Mouse (Mus musculus): ENCODE results near the gene Dolk. TPM values are rescaled to one million over a fixed set of nuclear protein-coding genes. Genes with fewer than 3 reads are reported as not detected.
A peak's percentile ranks its signal among the peaks of the same experiment; 100 is the strongest.

The Dolk gene
- 11.7 and 12.4 TPM in 2 replicates for polyA plus RNA-seq (2015; fragmentation: Nextera tagmentation; extraction: Ambion mirVana)

DNA sequence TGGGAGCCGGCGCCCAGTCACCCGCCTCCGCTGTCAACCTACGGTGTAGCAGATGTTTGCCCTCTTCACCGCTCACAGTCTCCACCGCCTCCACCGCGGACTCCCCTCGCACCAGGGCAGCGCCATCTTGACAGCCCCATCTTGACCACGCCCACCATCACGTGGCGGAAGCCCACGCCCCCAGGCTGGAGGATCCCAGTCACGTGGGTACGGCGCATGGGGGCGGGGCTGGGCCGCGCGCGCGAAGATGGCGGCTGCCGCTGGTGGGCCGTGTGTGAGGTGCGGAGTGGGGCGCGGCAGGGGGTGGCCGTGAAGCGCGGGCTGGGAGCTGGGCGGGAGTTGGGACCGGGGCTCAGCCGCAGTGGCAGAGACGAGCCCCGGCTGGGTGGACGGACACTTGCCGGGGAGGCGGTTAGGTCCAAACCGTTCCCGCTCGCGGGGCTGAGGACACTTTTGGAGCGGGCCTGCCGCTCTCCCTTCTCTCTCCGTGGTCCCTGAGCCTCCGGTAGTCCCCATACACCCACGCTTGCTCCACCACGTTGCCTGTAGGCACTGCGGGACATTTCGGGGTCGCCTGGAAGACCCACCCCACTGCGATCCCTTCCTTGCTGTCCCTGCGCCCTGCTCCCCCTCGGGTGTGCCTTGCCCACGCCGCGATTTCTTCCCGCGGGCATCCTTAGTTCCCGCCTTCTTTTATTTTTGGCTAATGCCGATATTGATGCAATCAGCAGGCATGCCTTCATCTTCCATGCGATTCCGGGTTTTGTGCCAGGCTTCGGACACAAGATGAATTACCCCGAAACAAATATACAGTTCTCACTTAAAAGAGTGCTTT is at the start of gene Dolk, which contains the start of gene Nup188:
TSS of gene Dolk (minus strand) at position 143 of the 835 bp plus-strand sequence.
TSS of gene Nup188 (plus strand) at position 206 of the 835 bp plus-strand sequence.
- Histone ChIP-seq H3K36me3 (ENCODE audit: control insufficient read depth, insufficient read depth) (no peaks in the 10 kb centered on the region), H3K27ac (ENCODE audit: low read length) (peak within 1 kb of the TSS; percentile 63), H3K9me3 (replicated peaks; ENCODE audit: control insufficient read depth, low read length) (no peaks in the 10 kb centered on the region), H3K4me3 (ENCODE audit: low read depth, low read length) (peak within 1 kb of the TSS; percentile 92), H3K4me2 (ENCODE audit: low read depth, low read length) (peak within 1 kb of the TSS; percentile 96), H3K4me1 (ENCODE audit: control insufficient read depth, low read depth, low read length) (peaks cover 22% of the 10 kb centered on the region), H3K27me3 (ENCODE audit: control insufficient read depth, insufficient read depth, low read depth, low read length) (no peaks in the 10 kb centered on the region), H3K9ac (ENCODE audit: low read depth, low read length) (peak within 1 kb of the TSS; percentile 88)
- under 1% methylated on average over 63 of the region's 68 CpGs for WGBS (ENCODE audit: insufficient replicate concordance)
- peak; percentile 89 for ATAC-seq (ENCODE audit: low read depth)

DNA sequence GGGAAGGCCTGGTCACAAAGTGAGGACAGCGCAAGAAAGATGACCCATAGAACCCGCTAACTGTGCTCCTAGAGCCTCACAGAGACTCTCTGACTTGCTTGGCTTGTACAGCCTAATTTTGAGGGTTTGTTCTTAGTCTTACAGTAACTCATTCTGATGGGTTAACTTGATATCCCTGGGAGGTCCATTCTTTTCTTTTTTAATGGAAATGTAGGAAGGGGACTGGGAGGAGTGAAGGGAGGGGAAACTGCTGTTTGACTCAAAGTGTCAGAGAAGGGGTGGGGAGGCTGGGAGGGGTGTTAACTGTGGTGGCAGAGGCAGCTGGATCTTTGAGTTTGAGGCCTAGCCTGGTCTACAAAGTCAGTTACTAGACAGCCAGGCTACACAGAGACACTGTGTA is 49.2 kb upstream of the Dolk start:
- H3K9me3 ChIP-seq (replicated peaks; ENCODE audit: control insufficient read depth, low read length) = no peaks in the 10 kb centered on the region
- peaks cover 36% of the 10 kb centered on the region for H3K36me3 ChIP-seq (ENCODE audit: control insufficient read depth, insufficient read depth)
- 92% methylated on average over 2 of the region's 2 CpGs for WGBS (ENCODE audit: insufficient replicate concordance)
- no peak overlapping the region for H3K27ac ChIP-seq (ENCODE audit: low read length)
- no peaks in the 10 kb centered on the region for H3K27me3 ChIP-seq (ENCODE audit: control insufficient read depth, insufficient read depth, low read depth, low read length)
- no peak overlapping the region for H3K9ac ChIP-seq (ENCODE audit: low read depth, low read length)
- ATAC-seq (ENCODE audit: low read depth) = no peak
- H3K4me1 ChIP-seq (ENCODE audit: control insufficient read depth, low read depth, low read length) = no peaks in the 10 kb centered on the region
- no peak overlapping the region for H3K4me2 ChIP-seq (ENCODE audit: low read depth, low read length)
- no peak overlapping the region for H3K4me3 ChIP-seq (ENCODE audit: low read depth, low read length)

GRCm38 (mm10) chr2:30328791-30329190 is 42.7 kb upstream of the Dolk start:
- no peak for ATAC-seq (ENCODE audit: low read depth)
- no peak overlapping the region for H3K27ac ChIP-seq (ENCODE audit: low read length)
- no peaks in the 10 kb centered on the region for H3K9me3 ChIP-seq (replicated peaks; ENCODE audit: control insufficient read depth, low read length)
- H3K4me2 ChIP-seq (ENCODE audit: low read depth, low read length) = no peak overlapping the region
- H3K9ac ChIP-seq (ENCODE audit: low read depth, low read length) = no peak overlapping the region
- 80% methylated on average over 3 of the region's 3 CpGs for WGBS (ENCODE audit: insufficient replicate concordance)
- peaks cover 36% of the 10 kb centered on the region for H3K36me3 ChIP-seq (ENCODE audit: control insufficient read depth, insufficient read depth)
- H3K4me1 ChIP-seq (ENCODE audit: control insufficient read depth, low read depth, low read length) = no peaks in the 10 kb centered on the region
- no peaks in the 10 kb centered on the region for H3K27me3 ChIP-seq (ENCODE audit: control insufficient read depth, insufficient read depth, low read depth, low read length)
- no peak overlapping the region for H3K4me3 ChIP-seq (ENCODE audit: low read depth, low read length)

- Histone ChIP-seq H3K4me2 (ENCODE audit: low read depth, low read length) (no peak overlapping the region), H3K4me1 (ENCODE audit: control insufficient read depth, low read depth, low read length) (no peaks in the 10 kb centered on the region), H3K27ac (ENCODE audit: low read length) (no peak overlapping the region), H3K27me3 (ENCODE audit: control insufficient read depth, insufficient read depth, low read depth, low read length) (no peaks in the 10 kb centered on the region), H3K9ac (ENCODE audit: low read depth, low read length) (no peak overlapping the region), H3K4me3 (ENCODE audit: low read depth, low read length) (no peak overlapping the region), H3K9me3 (replicated peaks; ENCODE audit: control insufficient read depth, low read length) (no peaks in the 10 kb centered on the region), H3K36me3 (ENCODE audit: control insufficient read depth, insufficient read depth) (peaks cover 43% of the 10 kb centered on the region)
- no peak for ATAC-seq (ENCODE audit: low read depth)
- WGBS (ENCODE audit: insufficient replicate concordance) = 80% methylated on average over 7 of the region's 7 CpGs
Observed at GRCm38 (mm10) chr2:30327276-30327675, 41.1 kb upstream of the Dolk start.

DNA sequence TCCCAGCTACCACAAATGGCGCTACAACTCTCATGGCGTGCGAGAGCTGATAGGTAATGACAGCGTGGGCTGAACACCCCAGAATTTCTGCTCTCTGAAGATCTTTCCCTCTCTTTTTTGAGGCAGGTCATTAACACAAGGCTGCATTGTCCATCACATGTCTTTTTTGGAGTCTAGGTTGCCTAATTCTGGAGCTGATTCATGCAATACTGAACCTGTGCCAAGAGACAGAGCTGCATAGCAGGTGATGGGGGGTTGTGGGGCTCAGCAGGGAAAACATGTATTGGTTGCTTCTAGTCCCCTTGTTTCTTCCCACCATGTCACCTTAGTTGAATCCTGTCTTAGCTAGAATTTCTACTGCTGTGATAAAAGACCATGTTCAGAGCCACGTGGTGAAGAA is 39.2 kb upstream of the Dolk start:
- WGBS (ENCODE audit: insufficient replicate concordance) = 86% methylated on average over 5 of the region's 5 CpGs
- H3K4me1 ChIP-seq (ENCODE audit: control insufficient read depth, low read depth, low read length) = no peaks in the 10 kb centered on the region
- H3K4me2 ChIP-seq (ENCODE audit: low read depth, low read length) = no peak overlapping the region
- no peak overlapping the region for H3K9ac ChIP-seq (ENCODE audit: low read depth, low read length)
- H3K9me3 ChIP-seq (replicated peaks; ENCODE audit: control insufficient read depth, low read length) = no peaks in the 10 kb centered on the region
- H3K36me3 ChIP-seq (ENCODE audit: control insufficient read depth, insufficient read depth) = peaks cover 47% of the 10 kb centered on the region
- no peak overlapping the region for H3K4me3 ChIP-seq (ENCODE audit: low read depth, low read length)
- H3K27ac ChIP-seq (ENCODE audit: low read length) = no peak overlapping the region
- no peaks in the 10 kb centered on the region for H3K27me3 ChIP-seq (ENCODE audit: control insufficient read depth, insufficient read depth, low read depth, low read length)
- ATAC-seq (ENCODE audit: low read depth) = no peak

DNA sequence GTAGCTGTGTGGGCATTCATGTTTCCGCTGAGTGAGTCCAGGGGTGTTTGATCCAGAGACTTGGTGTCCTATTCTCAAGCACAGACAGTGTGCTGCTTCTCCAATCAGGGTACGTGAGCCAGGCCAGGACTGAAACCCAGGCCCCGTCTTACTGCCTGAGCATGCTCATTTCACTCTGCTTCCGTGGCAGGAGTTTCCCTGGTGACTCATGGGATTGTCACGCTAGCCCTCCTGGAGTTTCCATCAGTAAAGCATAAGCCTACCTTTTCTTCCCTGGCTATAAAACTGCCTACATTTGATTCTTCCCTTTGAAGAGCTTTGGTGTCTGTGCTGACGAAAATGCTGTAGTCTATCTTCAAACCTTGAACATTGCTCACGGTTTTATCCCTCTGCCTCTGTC is 37.0 kb upstream of the Dolk start:
- H3K4me2 ChIP-seq (ENCODE audit: low read depth, low read length) = no peak overlapping the region
- no peaks in the 10 kb centered on the region for H3K9me3 ChIP-seq (replicated peaks; ENCODE audit: control insufficient read depth, low read length)
- no peak overlapping the region for H3K9ac ChIP-seq (ENCODE audit: low read depth, low read length)
- H3K4me3 ChIP-seq (ENCODE audit: low read depth, low read length) = no peak overlapping the region
- no peak for ATAC-seq (ENCODE audit: low read depth)
- no peaks in the 10 kb centered on the region for H3K4me1 ChIP-seq (ENCODE audit: control insufficient read depth, low read depth, low read length)
- 84% methylated on average over 7 of the region's 7 CpGs for WGBS (ENCODE audit: insufficient replicate concordance)
- H3K36me3 ChIP-seq (ENCODE audit: control insufficient read depth, insufficient read depth) = peaks cover 41% of the 10 kb centered on the region
- no peak overlapping the region for H3K27ac ChIP-seq (ENCODE audit: low read length)
- no peaks in the 10 kb centered on the region for H3K27me3 ChIP-seq (ENCODE audit: control insufficient read depth, insufficient read depth, low read depth, low read length)

GRCm38 (mm10) chr2:30319260-30319659 is 33.1 kb upstream of the Dolk start:
- peak; percentile 81 for ATAC-seq (ENCODE audit: low read depth)
- WGBS (ENCODE audit: insufficient replicate concordance) = 61% methylated on average over 4 of the region's 4 CpGs
- Histone ChIP-seq H3K9ac (ENCODE audit: low read depth, low read length) (no peak overlapping the region), H3K27me3 (ENCODE audit: control insufficient read depth, insufficient read depth, low read depth, low read length) (no peaks in the 10 kb centered on the region), H3K27ac (ENCODE audit: low read length) (peak overlapping the region; percentile 62), H3K4me3 (ENCODE audit: low read depth, low read length) (no peak overlapping the region), H3K36me3 (ENCODE audit: control insufficient read depth, insufficient read depth) (peaks cover 36% of the 10 kb centered on the region), H3K4me2 (ENCODE audit: low read depth, low read length) (no peak overlapping the region), H3K4me1 (ENCODE audit: control insufficient read depth, low read depth, low read length) (no peaks in the 10 kb centered on the region), H3K9me3 (replicated peaks; ENCODE audit: control insufficient read depth, low read length) (no peaks in the 10 kb centered on the region)

- H3K27me3 ChIP-seq (ENCODE audit: control insufficient read depth, insufficient read depth, low read depth, low read length) = no peaks in the 10 kb centered on the region
- H3K4me1 ChIP-seq (ENCODE audit: control insufficient read depth, low read depth, low read length) = no peaks in the 10 kb centered on the region
- WGBS (ENCODE audit: insufficient replicate concordance) = 85% methylated on average over 5 of the region's 5 CpGs
- H3K36me3 ChIP-seq (ENCODE audit: control insufficient read depth, insufficient read depth) = peaks cover 37% of the 10 kb centered on the region
- H3K4me3 ChIP-seq (ENCODE audit: low read depth, low read length) = no peak overlapping the region
- no peaks in the 10 kb centered on the region for H3K9me3 ChIP-seq (replicated peaks; ENCODE audit: control insufficient read depth, low read length)
- no peak overlapping the region for H3K4me2 ChIP-seq (ENCODE audit: low read depth, low read length)
- no peak overlapping the region for H3K9ac ChIP-seq (ENCODE audit: low read depth, low read length)
- no peak for ATAC-seq (ENCODE audit: low read depth)
- H3K27ac ChIP-seq (ENCODE audit: low read length) = no peak overlapping the region
Observed at GRCm38 (mm10) chr2:30316955-30317354, 30.8 kb upstream of the Dolk start.

- no peaks in the 10 kb centered on the region for H3K4me1 ChIP-seq (ENCODE audit: control insufficient read depth, low read depth, low read length)
- no peak overlapping the region for H3K9ac ChIP-seq (ENCODE audit: low read depth, low read length)
- ATAC-seq (ENCODE audit: low read depth) = no peak
- H3K27ac ChIP-seq (ENCODE audit: low read length) = no peak overlapping the region
- peaks cover 33% of the 10 kb centered on the region for H3K36me3 ChIP-seq (ENCODE audit: control insufficient read depth, insufficient read depth)
- H3K4me2 ChIP-seq (ENCODE audit: low read depth, low read length) = no peak overlapping the region
- WGBS (ENCODE audit: insufficient replicate concordance) = 86% methylated on average over 4 of the region's 4 CpGs
- H3K9me3 ChIP-seq (replicated peaks; ENCODE audit: control insufficient read depth, low read length) = no peaks in the 10 kb centered on the region
- no peaks in the 10 kb centered on the region for H3K27me3 ChIP-seq (ENCODE audit: control insufficient read depth, insufficient read depth, low read depth, low read length)
- no peak overlapping the region for H3K4me3 ChIP-seq (ENCODE audit: low read depth, low read length)
Observed at GRCm38 (mm10) chr2:30316136-30316535, 30.0 kb upstream of the Dolk start.

Measured in liver, embryonic 16.5 days (tissue).